Mouse (Mus musculus): ENCODE data around the gene Rpl28. TPM values are rescaled to one million over a fixed set of nuclear protein-coding genes. Genes with fewer than 3 reads are reported as not detected.
"Not testable (repeated sequence)": the region's sequence is repeated elsewhere in the genome, so short reads cannot be mapped to it uniquely, and the experiment has no call there.

Gene Rpl28
- total RNA-seq, 2 experiments from 2014 or later: 484 to 532 TPM

DNA sequence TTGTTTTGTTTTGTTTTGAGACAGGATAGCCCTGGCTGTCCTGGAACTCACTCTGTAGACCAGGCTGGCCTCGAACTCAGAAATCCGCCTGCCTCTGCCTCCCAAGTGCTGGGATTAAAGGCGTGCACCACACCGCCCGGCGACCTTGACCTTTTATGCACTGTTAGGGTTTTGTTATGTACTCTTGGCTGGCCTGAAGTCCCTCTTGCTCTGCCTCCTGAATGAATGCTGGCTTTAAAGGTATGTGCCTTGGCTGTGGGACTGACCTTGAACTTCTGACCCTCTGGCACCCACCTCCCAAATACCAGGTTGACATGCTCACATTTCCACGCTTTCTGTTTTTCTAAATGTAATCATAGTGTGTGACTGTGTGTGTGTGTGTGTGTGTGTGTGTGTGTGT, 28.3 kb downstream of the Rpl28 start:
- DNase-seq (ENCODE audit: extremely low spot score in 1 of 2, low spot score in 2 of 2); intact Hi-C loops (cut with DNase I): not testable (repeated sequence)

- intact Hi-C loops (cut with DNase I): no loop called here
- DNase-seq (ENCODE audit: extremely low spot score in 1 of 2, low spot score in 2 of 2): no peak
Measured at GRCm38 (mm10) chr7:4821690-4822089, 29.0 kb downstream of the Rpl28 start.

- intact Hi-C loops (cut with DNase I): no loop called here
- DNase-seq (ENCODE audit: extremely low spot score in 1 of 2, low spot score in 2 of 2): no peak
Measured at GRCm38 (mm10) chr7:4822162-4822907, 29.7 kb downstream of the Rpl28 start.

GRCm38 (mm10) chr7:4825365-4825764, 32.7 kb downstream of the Rpl28 start:
- DNase-seq (ENCODE audit: extremely low spot score in 1 of 2, low spot score in 2 of 2): no peak
- intact Hi-C loops (cut with DNase I): no loop called here

GRCm38 (mm10) chr7:4830476-4830875, 37.8 kb downstream of the Rpl28 start:
- no peak for DNase-seq (ENCODE audit: extremely low spot score in 1 of 2, low spot score in 2 of 2)
- intact Hi-C loops (cut with DNase I): no loop called here

DNA sequence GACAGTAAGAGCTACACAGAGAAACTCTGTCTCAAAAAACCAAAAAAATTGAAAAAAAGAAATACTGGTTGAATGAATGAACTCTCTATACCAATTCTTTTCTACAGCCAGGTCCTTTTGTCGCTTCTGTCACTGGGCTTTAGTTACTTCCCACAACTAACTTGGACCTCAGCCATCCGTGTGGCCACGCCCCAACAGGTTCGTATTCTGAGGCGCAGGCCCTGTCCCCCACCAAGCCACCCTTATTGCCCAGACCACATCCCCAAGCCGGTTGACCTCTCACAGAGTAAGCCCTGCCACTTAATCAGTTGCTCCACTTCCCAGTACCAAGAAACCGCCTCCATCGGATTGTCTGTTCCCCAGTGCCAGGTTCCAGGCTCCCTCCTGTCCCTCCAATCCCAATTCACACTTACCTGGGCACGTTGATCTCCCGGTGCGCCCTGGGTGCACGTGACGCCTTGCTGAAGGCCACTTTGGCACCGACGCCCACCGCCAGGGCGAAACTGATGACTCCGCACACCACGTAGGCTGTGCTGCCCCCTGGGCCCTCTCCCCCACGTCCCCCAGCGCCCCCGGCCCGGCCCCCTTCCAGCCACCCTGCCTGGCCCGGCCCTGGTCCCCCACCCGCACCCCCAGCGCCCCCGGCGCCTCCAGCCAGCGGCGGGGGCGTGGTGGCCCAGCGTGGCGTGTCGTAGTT, 43.1 kb downstream of the Rpl28 start:
- peak in 1 of 2 experiments; percentile 45 for DNase-seq (ENCODE audit: extremely low spot score in 1 of 2, low spot score in 2 of 2)
- intact Hi-C loops (cut with DNase I): no loop called here

GRCm38 (mm10) chr7:4836351-4836792, 43.7 kb downstream of the Rpl28 start:
- intact Hi-C loops (cut with DNase I): no loop called here
- peak in 1 of 2 experiments; percentile 68 for DNase-seq (ENCODE audit: extremely low spot score in 1 of 2, low spot score in 2 of 2)

GRCm38 (mm10) chr7:4837639-4838038, 45.0 kb downstream of the Rpl28 start:
- intact Hi-C loops (cut with DNase I): no loop called here
- DNase-seq (ENCODE audit: extremely low spot score in 1 of 2, low spot score in 2 of 2): peak in 1 of 2 experiments; percentile 54

- DNase-seq (ENCODE audit: extremely low spot score in 1 of 2, low spot score in 2 of 2): peak in 1 of 2 experiments; percentile 42
- intact Hi-C loops (cut with DNase I): loop anchor here (5.0 kb wide), 1 partner anchor 75 kb away; the partner anchor contains the start of gene Zfp628
Measured at GRCm38 (mm10) chr7:4842077-4842476, 49.4 kb downstream of the Rpl28 start.

- intact Hi-C loops (cut with DNase I): loop anchor here (5.0 kb wide), 1 partner anchor 75 kb away; the partner anchor contains the start of gene Zfp628
- DNase-seq (ENCODE audit: extremely low spot score in 1 of 2, low spot score in 2 of 2): peak in 1 of 2 experiments; percentile 68
Measured at GRCm38 (mm10) chr7:4842634-4843131, 50.0 kb downstream of the Rpl28 start.

DNA sequence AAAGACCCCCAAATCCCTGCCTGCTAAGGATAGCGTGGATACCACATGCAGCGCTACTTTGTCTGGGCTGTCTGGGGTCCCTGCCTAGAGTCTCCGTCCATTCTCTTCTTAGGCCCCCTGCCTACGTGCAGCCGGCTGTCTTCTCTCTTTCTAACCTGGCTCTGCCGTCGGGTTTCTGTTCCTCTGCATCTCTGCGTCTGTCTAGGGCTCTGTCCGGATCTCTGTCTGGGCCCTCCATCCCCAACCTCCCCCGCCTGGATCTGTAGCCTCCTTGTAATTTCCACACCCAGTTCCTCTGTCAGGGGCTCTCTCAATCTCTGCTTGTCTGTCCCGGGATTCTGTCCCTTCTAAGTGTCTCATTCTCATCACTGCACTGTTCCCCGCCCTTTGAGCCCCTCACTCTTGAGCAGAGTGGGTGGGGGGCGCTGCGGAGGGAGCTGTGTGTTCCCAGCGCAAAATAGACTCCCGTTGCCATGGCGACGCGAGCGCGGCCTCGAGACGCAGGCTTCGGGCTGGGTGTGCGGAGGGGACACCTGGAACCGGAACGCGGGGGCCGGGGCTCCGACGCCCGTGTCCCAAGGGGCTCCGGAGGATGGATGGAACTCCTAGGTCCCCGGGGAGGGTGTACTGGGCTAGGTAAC, 51.0 kb downstream of the Rpl28 start:
- DNase-seq (ENCODE audit: extremely low spot score in 1 of 2, low spot score in 2 of 2): peak; percentile 80 to 88
- intact Hi-C loops (cut with DNase I): loop anchor here (5.0 kb wide), 1 partner anchor 74 kb away; the partner anchor contains the start of gene Zfp628

GRCm38 (mm10) chr7:4844245-4844916, 51.7 kb downstream of the Rpl28 start, which contains the start of gene Shisa7:
TSS of gene Shisa7 (minus strand) at chr7:4844696.
- peak in 1 of 2 experiments; percentile 74 for DNase-seq (ENCODE audit: extremely low spot score in 1 of 2, low spot score in 2 of 2)
- intact Hi-C loops (cut with DNase I): loop anchor here (5.0 kb wide), 1 partner anchor 73 kb away; the partner anchor contains the start of gene Zfp628

Other genes starting within 250 kb of the Rpl28 start
- 100 to 1,000 TPM; 251 to 253 TPM for gene Syt5, start 245.3 kb upstream of the Rpl28 start, total RNA-seq (2021)
- 1 to 10 TPM; 1.0 to 1.6 TPM for gene Ptprh, start 188.8 kb upstream of the Rpl28 start, total RNA-seq (2021)
- 10 to 100 TPM; 11.8 to 12.2 TPM for gene Tmem86b, start 161.5 kb upstream of the Rpl28 start, total RNA-seq (2021)
- 100 to 1,000 TPM; 107 to 111 TPM for gene Ppp6r1, start 133.9 kb upstream of the Rpl28 start, total RNA-seq (2021)
- 100 to 1,000 TPM; 111 to 114 TPM for gene Hspbp1, start 107.8 kb upstream of the Rpl28 start, total RNA-seq (2021)
- gene Brsk1, start 102.3 kb upstream of the Rpl28 start, total RNA-seq (2021): 100 to 1,000 TPM; 312 to 319 TPM
- not detected for gene Tmem150b, start 67.6 kb upstream of the Rpl28 start, total RNA-seq (2021)
- 10 to 100 TPM; 39.5 to 42.0 TPM for gene Kmt5c, start 52.8 kb upstream of the Rpl28 start, total RNA-seq (2021)
- gene Cox6b2, start 39.8 kb upstream of the Rpl28 start, total RNA-seq (2021): 1 to 10 TPM; 6.9 to 8.7 TPM
- gene Fam71e2, start 21.6 kb upstream of the Rpl28 start, total RNA-seq (2021): not detected
- gene Il11, start 10.0 kb upstream of the Rpl28 start, total RNA-seq (2021): 1 to 10 TPM in 1 of 2 experiments, under 1 TPM in 1; 0.73 to 1.1 TPM
- not detected for gene Tmem190, start 9.9 kb upstream of the Rpl28 start, total RNA-seq (2021)
- gene Tmem238, start 3.2 kb upstream of the Rpl28 start, total RNA-seq (2021): 1 to 10 TPM; 4.1 to 5.2 TPM
- 100 to 1,000 TPM; 145 to 159 TPM for gene Ube2s, start 19.7 kb downstream of the Rpl28 start, total RNA-seq (2021)
- 100 to 1,000 TPM; 104 to 111 TPM for gene Shisa7, start 51.8 kb downstream of the Rpl28 start, total RNA-seq (2021)
- gene Isoc2b, start 77.4 kb downstream of the Rpl28 start, total RNA-seq (2021): 1 to 10 TPM; 2.0 to 3.4 TPM
- 1 to 10 TPM; 6.4 to 6.8 TPM for gene Isoc2a, start 84.3 kb downstream of the Rpl28 start, total RNA-seq (2021)
- under 1 TPM; 0.26 to 0.36 TPM for gene Gm36210, start 113.6 kb downstream of the Rpl28 start, total RNA-seq (2021)
- 10 to 100 TPM; 15.2 to 15.3 TPM for gene Zfp628, start 122.3 kb downstream of the Rpl28 start, total RNA-seq (2021)
- 10 to 100 TPM; 70.1 to 72.6 TPM for gene Nat14, start 129.2 kb downstream of the Rpl28 start, total RNA-seq (2021)
- 1 to 10 TPM; 2.4 to 2.6 TPM for gene Ssc5d, start 132.9 kb downstream of the Rpl28 start, total RNA-seq (2021)
- not detected for gene Sbk2, start 171.5 kb downstream of the Rpl28 start, total RNA-seq (2021)
- under 1 TPM; 0.24 to 0.32 TPM for gene Sbk3, start 178.3 kb downstream of the Rpl28 start, total RNA-seq (2021)
- 10 to 100 TPM; 29.7 to 33.6 TPM for gene Zfp579, start 203.3 kb downstream of the Rpl28 start, total RNA-seq (2021)
- 1 to 10 TPM; 4.0 to 4.4 TPM for gene Zfp524, start 221.5 kb downstream of the Rpl28 start, total RNA-seq (2021)
- gene Fiz1, start 221.8 kb downstream of the Rpl28 start, total RNA-seq (2021): 10 to 100 TPM; 22.0 to 23.7 TPM
- gene Gm44973, start 222.6 kb downstream of the Rpl28 start, total RNA-seq (2021): not detected
- gene Zfp865, start 227.5 kb downstream of the Rpl28 start, total RNA-seq (2021): 10 to 100 TPM; 35.4 to 36.5 TPM
- 10 to 100 TPM; 59.7 to 59.9 TPM for gene Ccdc106, start 227.7 kb downstream of the Rpl28 start, total RNA-seq (2021)
- gene 4632433K11Rik, start 241.2 kb downstream of the Rpl28 start, total RNA-seq (2021): not detected
- gene Zfp784, start 245.6 kb downstream of the Rpl28 start, total RNA-seq (2021): 1 to 10 TPM; 4.1 to 4.8 TPM